Mouse (Mus musculus) kidney, adult 2 months (tissue): ENCODE measurements at regions not wholly inside any gene's neighbourhood (a gene's known extent, or its start where the extent isn't known, plus 50 kb on each side); places are given as distances from the start of the nearest gene placed in this dataset.

Experiments
- CTCF ChIP-seq: fragments of 200-500 bp; conservative IDR thresholded peaks from 2 replicates; pipeline ENCODE4 v1.5.1; 2011; ENCODE audit warnings: low read depth, mild to moderate bottlenecking, control low read depth, low read length, moderate library complexity, mixed read lengths; ENCODE audit not compliant: insufficient read depth, insufficient read length
- POLR2A ChIP-seq: fragments of 200-500 bp; IDR thresholded peaks from one replicate; pipeline ENCODE4 v1.6.1; 2011; ENCODE audit warnings: low read depth, low read length, control low read depth

DNA sequence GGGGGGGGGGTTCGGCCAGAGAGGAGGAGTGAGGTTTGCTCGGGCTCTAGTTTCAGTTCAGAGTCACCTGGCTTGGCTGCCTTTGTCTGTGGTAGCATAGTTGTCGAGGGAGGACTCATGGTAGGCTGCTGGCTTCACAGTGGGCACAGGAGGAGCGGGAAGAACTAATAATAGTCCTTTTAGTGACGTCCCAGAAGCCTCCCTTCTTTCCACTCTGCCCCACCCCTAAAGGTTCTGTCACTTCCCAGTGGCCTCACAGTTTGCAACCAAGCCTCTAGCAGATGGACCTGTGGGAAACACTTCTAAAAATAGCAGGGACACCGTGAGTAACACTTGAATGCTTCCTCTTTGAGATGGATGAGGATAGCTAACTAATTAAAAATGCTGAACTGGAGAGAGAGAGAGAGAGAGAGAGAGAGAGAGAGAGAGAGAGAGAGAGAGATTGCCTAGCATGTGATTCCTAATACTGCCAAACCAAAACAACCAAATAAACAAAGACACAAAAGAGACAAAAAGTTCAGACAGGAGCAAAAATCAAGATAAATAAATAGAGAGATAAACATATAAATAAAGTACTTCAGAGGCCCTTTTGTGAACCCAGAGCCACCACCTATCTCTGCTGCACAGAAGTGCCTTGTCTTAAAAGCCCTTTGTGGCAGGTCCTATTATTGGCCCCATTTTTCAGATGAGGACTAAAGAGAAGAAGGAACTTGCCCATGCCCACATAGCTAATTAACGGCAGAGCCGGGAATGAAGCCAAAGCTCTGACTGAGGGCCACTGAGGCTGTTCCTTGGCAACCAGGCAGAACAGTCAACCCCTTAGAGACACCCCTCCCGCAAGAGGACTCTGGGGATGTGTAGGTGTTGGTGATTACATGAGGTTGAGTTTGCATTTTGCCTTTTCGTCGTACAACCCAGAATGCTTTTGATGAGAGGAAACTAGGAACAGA is 54.0 kb upstream of the Serp2 start:
- TF ChIP-seq CTCF (no peak), POLR2A (no peak)
